Mouse (Mus musculus) urinary bladder, postnatal 10 days (tissue): ENCODE data around the gene Lyrm4.

Source experiments
- DNase-seq: peaks from one replicate; pipeline ENCODE4 v3.0.0; 2022; ENCODE audit warnings: low spot score

The Lyrm4 gene

GRCm38 (mm10) chr13:36117143-36118014 lies at the start of gene Lyrm4, which contains the start of gene Fars2:
TSS of gene Lyrm4 (minus strand) at chr13:36117526.
TSS of gene Fars2 (plus strand) at chr13:36117412.
- peak; percentile 92 for DNase-seq

GRCm38 (mm10) chr13:36163898-36164297 lies 46.6 kb upstream of the Lyrm4 start:
- no peak for DNase-seq

GRCm38 (mm10) chr13:36163411-36163810 lies 46.1 kb upstream of the Lyrm4 start:
- DNase-seq: no peak

- no peak for DNase-seq
Measured at GRCm38 (mm10) chr13:36156340-36156931, 39.1 kb upstream of the Lyrm4 start.

- DNase-seq: no peak
Measured at GRCm38 (mm10) chr13:36152728-36153498, 35.6 kb upstream of the Lyrm4 start.

- DNase-seq: no peak
Measured at GRCm38 (mm10) chr13:36150272-36150671, 32.9 kb upstream of the Lyrm4 start.

- no peak for DNase-seq
Measured at GRCm38 (mm10) chr13:36149175-36149939, 32.0 kb upstream of the Lyrm4 start.

- no peak for DNase-seq
Measured at GRCm38 (mm10) chr13:36145601-36146000, 28.3 kb upstream of the Lyrm4 start.

GRCm38 (mm10) chr13:36140247-36141016 lies 23.1 kb upstream of the Lyrm4 start:
- DNase-seq: no peak

GRCm38 (mm10) chr13:36139703-36140102 lies 22.4 kb upstream of the Lyrm4 start:
- no peak for DNase-seq

- DNase-seq: no peak
Measured at GRCm38 (mm10) chr13:36131992-36132649, 14.8 kb upstream of the Lyrm4 start.

GRCm38 (mm10) chr13:36131401-36131800 lies 14.1 kb upstream of the Lyrm4 start:
- DNase-seq: no peak

- no peak for DNase-seq
Measured at GRCm38 (mm10) chr13:36129360-36130054, 12.2 kb upstream of the Lyrm4 start.

GRCm38 (mm10) chr13:36120606-36121005 lies 3.3 kb upstream of the Lyrm4 start:
- DNase-seq: no peak

GRCm38 (mm10) chr13:36119684-36120083 lies 2.4 kb upstream of the Lyrm4 start:
- no peak for DNase-seq

- no peak for DNase-seq
Measured at GRCm38 (mm10) chr13:36116520-36117142, 695 bp downstream of the Lyrm4 start.

- no peak for DNase-seq
Measured at GRCm38 (mm10) chr13:36113181-36113580, 4.1 kb downstream of the Lyrm4 start.

GRCm38 (mm10) chr13:36111331-36111730 lies 6.0 kb downstream of the Lyrm4 start:
- DNase-seq: no peak

- DNase-seq: no peak
Measured at GRCm38 (mm10) chr13:36108528-36108927, 8.8 kb downstream of the Lyrm4 start.
